Mouse (Mus musculus) brain, embryonic 14.5 days (tissue): ENCODE measurements around the gene Mamdc4.

Source experiments
- CTCF ChIP-seq: fragments of 200-500 bp; IDR thresholded peaks from 2 replicates; pipeline ENCODE4 v1.5.1; 2012; ENCODE audit warnings: inconsistent platforms, mild to moderate bottlenecking, moderate library complexity, borderline replicate concordance; ENCODE audit not compliant: insufficient read depth, insufficient read length; ENCODE audit errors: extremely low read depth
- POLR2A ChIP-seq: fragments of 200-500 bp; IDR thresholded peaks from 2 replicates; pipeline ENCODE4 v1.6.1; 2012; ENCODE audit warnings: mild to moderate bottlenecking, inconsistent platforms, borderline replicate concordance; ENCODE audit not compliant: poor library complexity, insufficient read depth, insufficient read length, severe bottlenecking; ENCODE audit errors: extremely low read depth

GRCm38 (mm10) chr2:25585601-25586000 is 11.0 kb upstream of the Mamdc4 start:
- TF ChIP-seq CTCF, result no peak
- TF ChIP-seq POLR2A, result no peak
